Mouse (Mus musculus): Measurements from ENCODE around the gene Sprtn. TPM values are rescaled to one million over a fixed set of nuclear protein-coding genes. Genes with fewer than 3 reads are reported as not detected.

Gene Sprtn
- polyA plus RNA-seq, 1 experiment from 2014 or later = 7.1 TPM

Other genes with a start within 250 kb of the Sprtn start
- gene 2310022B05Rik, start 234.5 kb upstream of the Sprtn start, polyA plus RNA-seq (2014; fragmentation: Nextera tagmentation; extraction: Ambion mirVana) = 38.4 and 42.9 TPM in 2 replicates
- gene Ttc13, start 175.9 kb upstream of the Sprtn start, polyA plus RNA-seq (2014; fragmentation: Nextera tagmentation; extraction: Ambion mirVana) = 39.1 and 41.4 TPM in 2 replicates
- gene Arv1, start 175.7 kb upstream of the Sprtn start, polyA plus RNA-seq (2014; fragmentation: Nextera tagmentation; extraction: Ambion mirVana) = 14.7 and 20.3 TPM in 2 replicates
- gene Fam89a, start 146.1 kb upstream of the Sprtn start, polyA plus RNA-seq (2014; fragmentation: Nextera tagmentation; extraction: Ambion mirVana) = 2.4 and 3.1 TPM in 2 replicates
- gene Trim67, start 104.8 kb upstream of the Sprtn start, polyA plus RNA-seq (2014; fragmentation: Nextera tagmentation; extraction: Ambion mirVana) = 0.07 and 0.15 TPM in 2 replicates
- 95.4 and 113 TPM in 2 replicates for gene Gnpat, start 34.9 kb upstream of the Sprtn start, polyA plus RNA-seq (2014; fragmentation: Nextera tagmentation; extraction: Ambion mirVana)
- gene 2810004N23Rik, start 34.8 kb upstream of the Sprtn start, polyA plus RNA-seq (2014; fragmentation: Nextera tagmentation; extraction: Ambion mirVana) = 47.9 and 49.7 TPM in 2 replicates
- 5.4 and 5.9 TPM in 2 replicates for gene Exoc8, start 181 bp upstream of the Sprtn start, polyA plus RNA-seq (2014; fragmentation: Nextera tagmentation; extraction: Ambion mirVana)
- 18.5 and 23.2 TPM in 2 replicates for gene Egln1, start 51.4 kb downstream of the Sprtn start, polyA plus RNA-seq (2014; fragmentation: Nextera tagmentation; extraction: Ambion mirVana)
- 90.9 and 101 TPM in 2 replicates for gene Tsnax, start 115.1 kb downstream of the Sprtn start, polyA plus RNA-seq (2014; fragmentation: Nextera tagmentation; extraction: Ambion mirVana)
- 1.8 and 2.1 TPM in 2 replicates for gene Disc1, start 156.3 kb downstream of the Sprtn start, polyA plus RNA-seq (2014; fragmentation: Nextera tagmentation; extraction: Ambion mirVana)